Mouse (Mus musculus) myocyte (in vitro differentiated cells): Measurements from ENCODE around the gene Traf4. TPM values are rescaled to one million over a fixed set of nuclear protein-coding genes. Genes with fewer than 3 reads are reported as not detected.

Experiments
- H3K27me3 ChIP-seq: one replicate; pipeline ENCODE4 v1.6.1; 2011; ENCODE audit not compliant: control insufficient read depth, insufficient read depth, insufficient read length
- H3K36me3 ChIP-seq: one replicate; pipeline ENCODE4 v1.6.1; 2011; ENCODE audit not compliant: control insufficient read depth, insufficient read depth
- H3K4me2 ChIP-seq: one replicate; pipeline ENCODE4 v1.6.1; 2011; ENCODE audit warnings: low read depth, control low read depth
- H3K4me3 ChIP-seq: one replicate; pipeline ENCODE4 v1.5.1; 2011; ENCODE audit warnings: mild to moderate bottlenecking, control low read depth, moderate library complexity
- H3K79me2 ChIP-seq: one replicate; pipeline ENCODE4 v1.6.1; 2011; ENCODE audit not compliant: control insufficient read depth, insufficient read depth
- H3ac ChIP-seq: one replicate; pipeline ENCODE4 v1.6.1; 2011; ENCODE audit not compliant: control insufficient read depth, insufficient read length
- CEBPB ChIP-seq: IDR thresholded peaks from 2 replicates; pipeline ENCODE4 v1.6.1; 2011; ENCODE audit warnings: mild to moderate bottlenecking, moderate library complexity; ENCODE audit not compliant: poor library complexity, insufficient read depth, severe bottlenecking
- E2F4 ChIP-seq: IDR thresholded peaks from one replicate; pipeline ENCODE4 v1.6.1; 2011; ENCODE audit warnings: mild to moderate bottlenecking, control low read depth, moderate library complexity; ENCODE audit not compliant: insufficient read depth
- MAX ChIP-seq: IDR thresholded peaks from one replicate; pipeline ENCODE4 v1.6.1; 2011; ENCODE audit warnings: low read depth, mild to moderate bottlenecking, control low read depth
- MYOD1 ChIP-seq, 3 experiments: IDR thresholded peaks; one replicate each; pipeline ENCODE4 v1.6.1; 2011; ENCODE audit warnings: control low read depth in 2 of 3, low read depth in 2 of 3, mild to moderate bottlenecking in 2 of 3, moderate library complexity in 1 of 3; ENCODE audit not compliant: insufficient read length in 2 of 3, control insufficient read depth in 1 of 3
- MYOG ChIP-seq, 3 experiments: IDR thresholded peaks; one replicate each; pipeline ENCODE4 v1.6.1; 2011; ENCODE audit warnings: control low read depth in 2 of 3, low read depth in 2 of 3, mild to moderate bottlenecking in 2 of 3; ENCODE audit not compliant: insufficient read length in 2 of 3, control insufficient read depth in 1 of 3, insufficient read depth in 1 of 3
- POLR2A ChIP-seq: IDR thresholded peaks from one replicate; pipeline ENCODE4 v1.6.1; 2011; ENCODE audit warnings: low read depth, mild to moderate bottlenecking, control low read depth, moderate library complexity; ENCODE audit not compliant: insufficient read length
- POLR2AphosphoS2 ChIP-seq: IDR thresholded peaks from one replicate; pipeline ENCODE4 v1.6.1; 2011; ENCODE audit warnings: low read depth, control low read depth; ENCODE audit not compliant: insufficient read length
- REST ChIP-seq: IDR thresholded peaks from one replicate; pipeline ENCODE4 v1.6.1; 2011; ENCODE audit warnings: mild to moderate bottlenecking, control low read depth, moderate library complexity; ENCODE audit not compliant: insufficient read depth, insufficient read length
- SRF ChIP-seq: IDR thresholded peaks from one replicate; pipeline ENCODE4 v1.6.1; 2011; ENCODE audit warnings: low read depth; ENCODE audit not compliant: control insufficient read depth, insufficient read length
- TCF12 ChIP-seq: IDR thresholded peaks from one replicate; pipeline ENCODE4 v1.6.1; 2011; ENCODE audit warnings: mild to moderate bottlenecking, control low read depth; ENCODE audit not compliant: poor library complexity, insufficient read depth, severe bottlenecking
- TCF3 ChIP-seq: IDR thresholded peaks from one replicate; pipeline ENCODE4 v1.6.1; 2011; ENCODE audit warnings: low read depth, control low read depth; ENCODE audit not compliant: insufficient read length
- USF1 ChIP-seq: IDR thresholded peaks from one replicate; pipeline ENCODE4 v1.6.1; 2011; ENCODE audit warnings: low read depth, mild to moderate bottlenecking, control low read depth, moderate library complexity
- polyA plus RNA-seq: library from polyadenylated mRNA; unstranded; fragments of >200 nt; fragmentation: generic; extraction: Trizol; gene quantifications from one replicate; pipeline ENCODE4 v1.2.1, GENCODE M21; 2012; ENCODE audit warnings: missing spikeins

Gene Traf4
- polyA plus RNA-seq, 1 experiment: 206 TPM

DNA sequence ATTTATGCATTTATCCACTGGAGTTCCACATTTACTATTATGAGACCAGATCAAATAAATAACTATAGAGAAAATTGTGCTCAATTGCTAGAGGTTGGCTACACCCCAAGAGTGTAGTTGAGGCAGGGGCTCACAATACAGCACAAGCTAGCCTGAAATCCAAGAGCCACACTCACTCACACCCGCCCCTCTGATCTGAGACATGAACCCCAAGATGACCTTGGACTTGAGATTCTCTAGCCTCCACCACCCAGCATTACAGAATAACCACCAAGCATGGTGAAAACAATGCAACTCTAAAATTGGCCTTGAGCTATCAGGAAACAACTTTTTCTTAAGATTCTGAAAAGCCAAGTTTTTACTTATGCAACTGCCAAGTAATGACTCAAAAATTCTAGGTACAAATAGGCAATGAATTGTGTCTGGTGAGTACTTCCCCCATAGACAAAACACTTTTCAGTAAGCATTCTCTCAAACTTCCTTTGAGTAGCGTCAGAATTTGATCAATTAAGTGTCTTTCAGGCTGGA is 16.5 kb upstream of the Traf4 start:
- Histone ChIP-seq H3K27me3 (no peaks in the 10 kb centered on the region), H3K4me3 (peak overlapping the region; percentile 91), H3K79me2 (peaks cover 33% of the 10 kb centered on the region), H3K36me3 (peaks cover 32% of the 10 kb centered on the region), H3K4me2 (peak overlapping the region; percentile 95), H3ac (no peak overlapping the region)
- TF ChIP-seq USF1 (no peak), POLR2AphosphoS2 (peak; percentile 22), TCF3 (no peak), MYOG (IDR thresholded peaks at IDR 0.05; ENCODE audit: control insufficient read depth in 1 of 3, insufficient read depth in 1 of 3, insufficient read length in 2 of 3, low read depth in 2 of 3) (no peak), CEBPB (no peak), MYOD1 (IDR thresholded peaks at IDR 0.05; ENCODE audit: control insufficient read depth in 1 of 3, insufficient read length in 2 of 3, low read depth in 2 of 3) (no peak), POLR2A (peak; percentile 11)

DNA sequence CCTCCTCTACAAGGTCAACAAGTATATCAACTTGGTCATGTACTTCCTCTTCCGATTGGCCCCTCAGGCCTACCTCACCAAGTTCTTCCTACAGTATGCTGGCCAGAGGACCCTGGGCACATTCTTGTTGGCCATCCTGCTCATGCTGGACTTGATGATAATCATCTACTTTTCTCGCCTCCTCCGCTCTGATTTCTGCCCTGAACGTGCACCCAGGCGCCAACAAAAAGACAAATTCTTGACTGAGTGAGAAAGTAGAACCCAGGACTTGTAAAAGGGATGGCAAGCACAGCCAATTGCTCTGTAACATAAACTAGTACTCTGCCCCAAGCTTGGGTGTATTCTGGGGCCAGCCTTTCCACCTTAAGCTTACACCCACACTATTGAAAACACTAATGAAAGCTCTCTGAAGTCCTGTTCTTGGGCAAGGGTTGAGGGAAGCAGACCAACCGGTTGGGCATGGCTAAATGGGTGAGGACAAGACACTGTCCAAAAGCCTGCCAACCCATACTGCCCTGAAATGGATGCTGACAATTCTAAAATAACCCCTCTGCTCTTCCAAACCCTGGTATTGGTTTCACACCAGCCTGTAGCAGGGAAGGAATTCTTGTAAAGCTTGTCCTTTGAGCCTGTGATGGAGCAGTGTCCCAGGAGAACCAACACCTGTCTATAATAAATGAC is 14.8 kb upstream of the Traf4 start:
- Histone ChIP-seq H3ac (no peak overlapping the region), H3K4me3 (no peak overlapping the region), H3K36me3 (peaks cover 32% of the 10 kb centered on the region), H3K79me2 (peaks cover 33% of the 10 kb centered on the region), H3K27me3 (no peaks in the 10 kb centered on the region), H3K4me2 (peak overlapping the region; percentile 95)
- TF ChIP-seq MAX: no peak
- peak; percentile 40 for TF ChIP-seq POLR2AphosphoS2

DNA sequence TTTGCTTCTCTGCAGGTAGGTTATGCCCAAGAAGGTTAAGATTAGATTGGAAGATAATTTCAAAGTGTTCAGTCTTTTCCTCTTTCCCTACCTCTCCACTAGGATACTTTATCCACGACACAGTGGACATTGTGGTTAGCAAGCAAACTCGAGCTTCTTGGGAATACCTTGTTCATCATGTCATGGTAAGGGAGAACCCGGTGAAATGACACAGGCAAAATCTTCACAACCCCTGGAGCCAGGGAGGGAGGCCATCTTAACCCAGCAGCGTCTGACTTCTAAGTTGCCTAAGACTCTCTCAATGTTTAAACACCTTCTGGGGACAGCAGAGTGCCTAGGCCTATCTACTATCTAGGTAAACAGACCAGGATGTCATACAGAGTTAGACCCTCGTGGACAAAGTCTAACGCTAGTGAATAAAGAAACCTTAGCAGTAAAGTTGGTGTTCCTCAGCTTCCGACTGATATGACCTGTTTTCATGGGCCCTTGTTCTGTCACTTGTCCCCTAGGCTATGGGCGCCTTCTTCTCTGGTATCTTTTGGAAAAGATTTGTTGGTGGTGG is 14.1 kb upstream of the Traf4 start:
- Histone ChIP-seq H3K27me3 (no peaks in the 10 kb centered on the region), H3ac (peak overlapping the region; percentile 14), H3K4me3 (peak overlapping the region; percentile 62), H3K36me3 (peaks cover 32% of the 10 kb centered on the region), H3K4me2 (peak overlapping the region; percentile 95), H3K79me2 (peaks cover 33% of the 10 kb centered on the region)
- TF ChIP-seq CEBPB: no peak
- no peak for TF ChIP-seq E2F4
- no peak for TF ChIP-seq POLR2A
- TF ChIP-seq POLR2AphosphoS2: no peak
- TF ChIP-seq SRF: no peak
- TF ChIP-seq USF1: no peak
- no peak for TF ChIP-seq MYOG (IDR thresholded peaks at IDR 0.05; ENCODE audit: control insufficient read depth in 1 of 3, insufficient read depth in 1 of 3, insufficient read length in 2 of 3, low read depth in 2 of 3)
- TF ChIP-seq MAX: no peak
- TF ChIP-seq TCF3: no peak
- no peak for TF ChIP-seq MYOD1 (IDR thresholded peaks at IDR 0.05; ENCODE audit: control insufficient read depth in 1 of 3, insufficient read length in 2 of 3, low read depth in 2 of 3)
- no peak for TF ChIP-seq REST
- TF ChIP-seq TCF12: no peak

DNA sequence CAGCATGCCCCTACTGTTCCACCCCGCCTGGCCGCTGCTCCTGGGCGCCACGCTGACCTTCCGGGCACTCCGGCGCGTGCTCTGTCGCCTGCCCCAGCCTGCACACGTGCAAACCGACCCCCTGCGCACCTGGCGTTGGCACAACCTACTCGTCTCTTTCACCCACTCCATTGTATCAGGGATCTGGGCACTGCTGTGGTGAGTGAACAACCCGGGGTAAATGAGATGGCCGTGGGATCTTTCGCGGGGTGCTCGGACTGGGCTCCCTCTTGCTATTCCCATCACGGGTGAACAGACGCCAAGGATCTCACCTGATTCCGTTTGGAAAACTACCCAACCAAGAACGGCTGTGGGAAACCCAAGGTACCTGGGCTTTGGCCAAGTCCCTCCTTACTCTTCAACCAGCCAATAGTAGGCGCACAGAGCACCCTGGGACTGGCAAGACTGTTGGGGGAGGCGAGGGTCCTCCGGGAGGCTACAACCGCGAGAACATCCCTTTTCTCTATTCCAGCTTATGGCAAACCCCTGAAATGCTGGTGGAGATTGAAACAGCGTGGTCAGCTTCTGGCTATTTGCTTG is 13.6 kb upstream of the Traf4 start:
- Histone ChIP-seq H3K4me3 (peak overlapping the region; percentile 62), H3K79me2 (peaks cover 30% of the 10 kb centered on the region), H3K27me3 (no peaks in the 10 kb centered on the region), H3ac (peak overlapping the region; percentile 14), H3K4me2 (peak overlapping the region; percentile 95), H3K36me3 (peaks cover 32% of the 10 kb centered on the region)
- TF ChIP-seq POLR2AphosphoS2 (peak; percentile 96), TCF12 (no peak), MYOD1 (IDR thresholded peaks at IDR 0.05; ENCODE audit: control insufficient read depth in 1 of 3, insufficient read length in 2 of 3, low read depth in 2 of 3) (peak in 2 of 3 experiments; percentile 45 to 73), POLR2A (peak; percentile 41), MYOG (IDR thresholded peaks at IDR 0.05; ENCODE audit: control insufficient read depth in 1 of 3, insufficient read depth in 1 of 3, insufficient read length in 2 of 3, low read depth in 2 of 3) (peak in 2 of 3 experiments; percentile 51 to 65), CEBPB (no peak), TCF3 (no peak)
